Mouse (Mus musculus) lung, postnatal 0 days (tissue): ENCODE measurements at regions not wholly inside any gene's neighbourhood (a gene's known extent, or its start where the extent isn't known, plus 50 kb on each side); places are given as distances from the start of the nearest gene placed in this dataset.

Experiments used
- ATAC-seq: fragments of 200-750 bp; cut with Nextera tagmentation; 2 replicates; pipeline ENCODE4 v1.8.0; 2017; ENCODE audit warnings: moderate library complexity
- DNase-seq: peaks from one replicate; pipeline ENCODE4 v3.0.0-alpha.2; 2016; ENCODE audit warnings: low spot score
- H3K27ac ChIP-seq: fragments of 300-500 bp; sonication (generic); 2 replicates; pipeline ENCODE4 v1.5.1; 2014; ENCODE audit warnings: antibody characterized with exemption, mild to moderate bottlenecking, low read length, mixed read lengths
- H3K27me3 ChIP-seq: fragments of 300-500 bp; sonication (generic); replicated peaks from 2 replicates; pipeline ENCODE4 v1.6.1; 2014; ENCODE audit warnings: low read length, mixed read lengths; ENCODE audit not compliant: insufficient read depth
- H3K36me3 ChIP-seq: fragments of 300-500 bp; sonication (generic); 2 replicates; pipeline ENCODE4 v1.6.1; 2014; ENCODE audit warnings: low read length, mixed read lengths; ENCODE audit not compliant: insufficient read depth
- H3K4me1 ChIP-seq: fragments of 300-500 bp; sonication (generic); 2 replicates; pipeline ENCODE4 v1.6.1; 2014; ENCODE audit warnings: antibody characterized with exemption, low read depth, low read length, mixed read lengths; ENCODE audit not compliant: insufficient read depth
- H3K4me2 ChIP-seq: fragments of 300-500 bp; sonication (generic); replicated peaks from 2 replicates; pipeline ENCODE4 v1.6.1; 2014; ENCODE audit warnings: low read depth, mild to moderate bottlenecking, low read length, moderate library complexity, mixed read lengths
- H3K4me3 ChIP-seq: fragments of 300-500 bp; sonication (generic); 2 replicates; pipeline ENCODE4 v1.5.1; 2014; ENCODE audit warnings: low read depth, low read length
- H3K9ac ChIP-seq: fragments of 300-500 bp; sonication (generic); replicated peaks from 2 replicates; pipeline ENCODE4 v1.6.1; 2014; ENCODE audit warnings: low read depth, mild to moderate bottlenecking
- H3K9me3 ChIP-seq: fragments of 300-500 bp; sonication (generic); 2 replicates; pipeline ENCODE4 v1.6.1; 2016; ENCODE audit warnings: low read length, mixed read lengths
- CTCF ChIP-seq: IDR thresholded peaks from 2 replicates; pipeline ENCODE4 v1.5.1; 2016; ENCODE audit warnings: antibody characterized with exemption, mild to moderate bottlenecking
- EP300 ChIP-seq: IDR thresholded peaks from 2 replicates; pipeline ENCODE4 v1.6.1; 2016; ENCODE audit warnings: antibody characterized with exemption, mild to moderate bottlenecking, control low read depth
- WGBS: fragments of 180-500 bp; shearing (Covaris S2); extraction: QIAGEN DNeasy Blood & Tissue Kit; methylation state at CpG from one replicate; pipeline ENCODE4 v1.1.7; 2014; 5-methylcytosine and 5-hydroxymethylcytosine counted together

DNA sequence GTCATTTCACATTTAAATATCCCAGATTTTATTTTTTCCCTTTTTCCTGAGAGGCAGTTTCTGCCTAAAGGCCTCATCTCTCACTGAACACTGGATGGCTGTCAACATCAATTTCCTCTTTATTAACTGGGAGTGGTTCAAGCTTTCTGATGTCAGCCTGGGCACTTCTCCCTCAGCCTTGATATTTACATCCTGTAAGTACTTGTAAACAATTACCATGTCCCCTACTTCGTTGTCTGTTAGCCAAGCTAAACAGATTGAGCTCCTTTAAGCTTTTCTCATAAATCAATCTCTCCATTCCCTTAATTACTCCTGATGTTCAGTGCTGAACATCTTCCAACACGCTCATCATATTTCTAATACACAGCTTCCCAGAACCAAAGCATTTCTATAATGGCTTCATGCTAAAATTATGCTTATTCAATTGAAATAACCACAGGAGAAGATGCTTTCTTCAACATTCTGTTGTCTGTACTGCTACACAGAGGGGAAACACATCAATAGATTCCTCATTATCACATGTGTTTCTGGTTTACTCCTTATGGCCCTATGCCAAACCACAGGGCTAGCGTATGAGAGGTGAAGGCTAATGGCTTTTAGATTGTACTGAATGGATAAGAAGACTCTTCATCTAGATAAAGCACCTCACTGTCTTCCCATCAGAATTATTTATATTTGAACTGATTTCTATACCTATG is 1235.2 kb upstream of the Slc10a2 start:
- no peak for ATAC-seq

GRCm38 (mm10) chr8:6334254-6334993 is 1229.3 kb upstream of the Slc10a2 start:
- H3K4me3 ChIP-seq, result no peak overlapping the region
- H3K27me3 ChIP-seq, result no peaks in the 10 kb centered on the region
- no peak overlapping the region for H3K9ac ChIP-seq
- H3K27ac ChIP-seq, result no peak overlapping the region
- no peaks in the 10 kb centered on the region for H3K9me3 ChIP-seq
- TF ChIP-seq EP300, result no peak
- no peak for TF ChIP-seq CTCF
- 69% methylated on average over 3 of the region's 3 CpGs for WGBS
- no peak for ATAC-seq
- H3K4me1 ChIP-seq, result no peaks in the 10 kb centered on the region
- no peak for DNase-seq
- H3K4me2 ChIP-seq, result no peak overlapping the region
- H3K36me3 ChIP-seq, result no peaks in the 10 kb centered on the region

More for the DNA sequence above, 1235.2 kb upstream of the Slc10a2 start:
- TF ChIP-seq CTCF (no peak), EP300 (no peak)
- Histone ChIP-seq H3K27ac (no peak overlapping the region), H3K27me3 (no peaks in the 10 kb centered on the region), H3K9me3 (no peaks in the 10 kb centered on the region), H3K4me1 (no peaks in the 10 kb centered on the region), H3K4me3 (no peak overlapping the region), H3K4me2 (no peak overlapping the region), H3K36me3 (no peaks in the 10 kb centered on the region), H3K9ac (no peak overlapping the region)
- 34% methylated on average over 3 of the region's 3 CpGs for WGBS
- DNase-seq, result peak; percentile 12

GRCm38 (mm10) chr8:6321346-6321745 is 1216.2 kb upstream of the Slc10a2 start:
- no peak for TF ChIP-seq EP300
- no peak for TF ChIP-seq CTCF
- H3K27me3 ChIP-seq, result no peaks in the 10 kb centered on the region
- ATAC-seq, result no peak
- H3K9ac ChIP-seq, result no peak overlapping the region
- no peak for DNase-seq
- no peaks in the 10 kb centered on the region for H3K36me3 ChIP-seq
- H3K4me3 ChIP-seq, result no peak overlapping the region
- H3K4me2 ChIP-seq, result no peak overlapping the region
- 79% methylated on average over 1 of the region's 1 CpGs for WGBS
- no peaks in the 10 kb centered on the region for H3K4me1 ChIP-seq
- no peak overlapping the region for H3K27ac ChIP-seq
- no peaks in the 10 kb centered on the region for H3K9me3 ChIP-seq

GRCm38 (mm10) chr8:6315162-6315845 is 1210.2 kb upstream of the Slc10a2 start:
- 49% methylated on average over 4 of the region's 4 CpGs for WGBS
- H3K27me3 ChIP-seq, result no peaks in the 10 kb centered on the region
- TF ChIP-seq CTCF (no peak), EP300 (no peak)
- no peaks in the 10 kb centered on the region for H3K4me1 ChIP-seq
- no peak for DNase-seq
- H3K4me2 ChIP-seq, result no peak overlapping the region
- H3K36me3 ChIP-seq, result no peaks in the 10 kb centered on the region
- H3K27ac ChIP-seq, result no peak overlapping the region
- no peak overlapping the region for H3K4me3 ChIP-seq
- no peak for ATAC-seq
- H3K9me3 ChIP-seq, result no peaks in the 10 kb centered on the region
- no peak overlapping the region for H3K9ac ChIP-seq

- no peaks in the 10 kb centered on the region for H3K36me3 ChIP-seq
- H3K4me3 ChIP-seq, result no peak overlapping the region
- no peaks in the 10 kb centered on the region for H3K9me3 ChIP-seq
- no peak overlapping the region for H3K27ac ChIP-seq
- no peaks in the 10 kb centered on the region for H3K4me1 ChIP-seq
- no peak overlapping the region for H3K9ac ChIP-seq
- 59% methylated on average over 3 of the region's 3 CpGs for WGBS
- DNase-seq (no peak), ATAC-seq (no peak)
- no peaks in the 10 kb centered on the region for H3K27me3 ChIP-seq
- no peak overlapping the region for H3K4me2 ChIP-seq
- no peak for TF ChIP-seq CTCF
- no peak for TF ChIP-seq EP300
Measured at GRCm38 (mm10) chr8:6288889-6289288, 1183.7 kb upstream of the Slc10a2 start.

DNA sequence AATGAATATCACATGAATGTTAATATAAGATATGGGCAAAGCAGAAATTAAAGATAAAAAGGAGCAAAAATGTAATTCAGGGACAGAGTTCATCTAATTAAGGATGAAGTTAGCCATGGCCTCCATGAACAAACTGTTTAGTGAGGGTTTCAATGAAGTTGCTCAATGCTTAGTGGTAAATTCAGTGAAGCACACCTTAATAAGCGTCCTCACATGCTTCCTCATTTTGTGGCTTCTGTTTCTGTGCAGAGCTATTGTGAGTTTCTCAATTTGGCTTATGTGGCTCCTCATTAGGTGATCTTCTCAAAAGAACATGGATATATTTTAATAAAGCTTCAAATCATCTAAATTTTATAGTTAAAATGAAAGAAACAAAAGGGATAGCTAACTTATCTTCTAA is 1174.8 kb upstream of the Slc10a2 start:
- H3K4me2 ChIP-seq, result no peak overlapping the region
- H3K36me3 ChIP-seq, result no peaks in the 10 kb centered on the region
- H3K4me1 ChIP-seq, result no peaks in the 10 kb centered on the region
- ATAC-seq (no peak), DNase-seq (no peak)
- TF ChIP-seq EP300 (no peak), CTCF (no peak)
- H3K4me3 ChIP-seq, result no peak overlapping the region
- 82% methylated on average over 1 of the region's 1 CpGs for WGBS
- H3K9me3 ChIP-seq, result no peaks in the 10 kb centered on the region
- no peak overlapping the region for H3K27ac ChIP-seq
- H3K27me3 ChIP-seq, result no peaks in the 10 kb centered on the region
- H3K9ac ChIP-seq, result no peak overlapping the region
